Mouse (Mus musculus): ENCODE measurements around the gene Dtnb. TPM values are rescaled to one million over a fixed set of nuclear protein-coding genes. Genes with fewer than 3 reads are reported as not detected.

Dtnb gene
- polyA plus RNA-seq, 1 experiment from 2014 or later: 27.0 TPM

- no peak overlapping the region for H3K4me3 ChIP-seq (ENCODE audit: low read depth, low read length)
- WGBS: 79% methylated on average over 2 of the region's 2 CpGs
- no peak overlapping the region for H3K27ac ChIP-seq (ENCODE audit: low read depth, low read length)
- no peak for ATAC-seq (replicated peaks; ENCODE audit: low FRiP score)
- H3K4me1 ChIP-seq (replicated peaks; ENCODE audit: control insufficient read depth, insufficient read depth, low read length): 0 out of 2 replicates have a peak, but pooled peaks cover 2% of the 10 kb centered on the region
- DNase-seq (ENCODE audit: low spot score): no peak
- H3K27me3 ChIP-seq (replicated peaks; ENCODE audit: control insufficient read depth, insufficient read depth, low read length): no peaks in the 10 kb centered on the region
- no peaks in the 10 kb centered on the region for H3K9me3 ChIP-seq (ENCODE audit: control insufficient read depth, low read length)
- H3K9ac ChIP-seq (ENCODE audit: low read depth, low read length): no peak overlapping the region
- H3K36me3 ChIP-seq (ENCODE audit: control insufficient read depth, insufficient read depth, low read length): no peaks in the 10 kb centered on the region
- no peak overlapping the region for H3K4me2 ChIP-seq
Measured at GRCm38 (mm10) chr12:3771080-3771479, 198.9 kb downstream of the Dtnb start.

GRCm38 (mm10) chr12:3773643-3774042, 201.5 kb downstream of the Dtnb start:
- no peaks in the 10 kb centered on the region for H3K27me3 ChIP-seq (replicated peaks; ENCODE audit: control insufficient read depth, insufficient read depth, low read length)
- ATAC-seq (replicated peaks; ENCODE audit: low FRiP score): no peak
- no peak overlapping the region for H3K4me3 ChIP-seq (ENCODE audit: low read depth, low read length)
- no peak overlapping the region for H3K9ac ChIP-seq (ENCODE audit: low read depth, low read length)
- 82% methylated on average over 3 of the region's 3 CpGs for WGBS
- no peak overlapping the region for H3K27ac ChIP-seq (ENCODE audit: low read depth, low read length)
- DNase-seq (ENCODE audit: low spot score): no peak
- no peaks in the 10 kb centered on the region for H3K9me3 ChIP-seq (ENCODE audit: control insufficient read depth, low read length)
- H3K4me1 ChIP-seq (replicated peaks; ENCODE audit: control insufficient read depth, insufficient read depth, low read length): peaks cover 6% of the 10 kb centered on the region
- H3K36me3 ChIP-seq (ENCODE audit: control insufficient read depth, insufficient read depth, low read length): no peaks in the 10 kb centered on the region
- no peak overlapping the region for H3K4me2 ChIP-seq

GRCm38 (mm10) chr12:3776015-3776414, 203.8 kb downstream of the Dtnb start:
- H3K4me3 ChIP-seq (ENCODE audit: low read depth, low read length): no peak overlapping the region
- H3K4me1 ChIP-seq (replicated peaks; ENCODE audit: control insufficient read depth, insufficient read depth, low read length): peaks cover 21% of the 10 kb centered on the region
- H3K27ac ChIP-seq (ENCODE audit: low read depth, low read length): no peak overlapping the region
- H3K36me3 ChIP-seq (ENCODE audit: control insufficient read depth, insufficient read depth, low read length): no peaks in the 10 kb centered on the region
- ATAC-seq (replicated peaks; ENCODE audit: low FRiP score) (no peak), DNase-seq (ENCODE audit: low spot score) (no peak)
- H3K27me3 ChIP-seq (replicated peaks; ENCODE audit: control insufficient read depth, insufficient read depth, low read length): no peaks in the 10 kb centered on the region
- H3K4me2 ChIP-seq: no peak overlapping the region
- no peaks in the 10 kb centered on the region for H3K9me3 ChIP-seq (ENCODE audit: control insufficient read depth, low read length)
- no peak overlapping the region for H3K9ac ChIP-seq (ENCODE audit: low read depth, low read length)
- WGBS: 85% methylated on average over 2 of the region's 2 CpGs

DNA sequence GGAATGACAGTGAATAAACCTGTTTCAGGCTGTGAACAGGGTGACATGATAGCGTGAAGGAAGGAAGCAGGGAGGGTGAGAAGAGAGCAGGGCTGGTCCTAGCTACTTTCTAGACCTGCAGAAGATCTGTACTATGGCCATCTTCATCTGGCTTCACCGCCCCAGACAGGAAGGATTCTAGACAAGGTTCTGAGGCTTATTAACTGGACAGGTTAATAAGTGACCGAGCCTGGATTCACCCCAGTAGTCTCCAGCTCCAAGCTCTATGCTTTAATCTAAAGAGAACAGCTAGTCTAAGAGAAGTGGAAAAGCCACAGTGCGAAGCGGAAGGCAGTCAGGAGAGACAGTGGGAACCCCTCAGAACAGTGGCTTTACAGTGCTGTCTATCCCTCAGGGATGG, 205.5 kb downstream of the Dtnb start:
- WGBS: 77% methylated on average over 5 of the region's 5 CpGs
- ATAC-seq (replicated peaks; ENCODE audit: low FRiP score) (no peak), DNase-seq (ENCODE audit: low spot score) (no peak)

GRCm38 (mm10) chr12:3778286-3778685, 206.1 kb downstream of the Dtnb start:
- no peaks in the 10 kb centered on the region for H3K36me3 ChIP-seq (ENCODE audit: control insufficient read depth, insufficient read depth, low read length)
- H3K4me1 ChIP-seq (replicated peaks; ENCODE audit: control insufficient read depth, insufficient read depth, low read length): peaks cover 36% of the 10 kb centered on the region
- no peak overlapping the region for H3K4me3 ChIP-seq (ENCODE audit: low read depth, low read length)
- H3K27me3 ChIP-seq (replicated peaks; ENCODE audit: control insufficient read depth, insufficient read depth, low read length): no peaks in the 10 kb centered on the region
- DNase-seq (ENCODE audit: low spot score) (no peak), ATAC-seq (replicated peaks; ENCODE audit: low FRiP score) (no peak)
- H3K9me3 ChIP-seq (ENCODE audit: control insufficient read depth, low read length): no peaks in the 10 kb centered on the region
- H3K9ac ChIP-seq (ENCODE audit: low read depth, low read length): no peak overlapping the region
- no peak overlapping the region for H3K4me2 ChIP-seq
- WGBS: 66% methylated on average over 6 of the region's 6 CpGs
- H3K27ac ChIP-seq (ENCODE audit: low read depth, low read length): no peak overlapping the region; the same call in 1 of the 2 replicates

More for the DNA sequence above, 205.5 kb downstream of the Dtnb start:
- H3K36me3 ChIP-seq (ENCODE audit: control insufficient read depth, insufficient read depth, low read length): no peaks in the 10 kb centered on the region
- peaks cover 32% of the 10 kb centered on the region for H3K4me1 ChIP-seq (replicated peaks; ENCODE audit: control insufficient read depth, insufficient read depth, low read length)
- H3K27me3 ChIP-seq (replicated peaks; ENCODE audit: control insufficient read depth, insufficient read depth, low read length): no peaks in the 10 kb centered on the region
- no peak overlapping the region for H3K9ac ChIP-seq (ENCODE audit: low read depth, low read length)
- no peak overlapping the region for H3K4me2 ChIP-seq
- H3K4me3 ChIP-seq (ENCODE audit: low read depth, low read length): no peak overlapping the region
- no peaks in the 10 kb centered on the region for H3K9me3 ChIP-seq (ENCODE audit: control insufficient read depth, low read length)
- H3K27ac ChIP-seq (ENCODE audit: low read depth, low read length): no peak overlapping the region

GRCm38 (mm10) chr12:3779639-3780038, 207.5 kb downstream of the Dtnb start:
- H3K4me1 ChIP-seq (replicated peaks; ENCODE audit: control insufficient read depth, insufficient read depth, low read length): peaks cover 36% of the 10 kb centered on the region
- ATAC-seq (replicated peaks; ENCODE audit: low FRiP score): no peak
- H3K27ac ChIP-seq (ENCODE audit: low read depth, low read length): no peak overlapping the region
- 49% methylated on average over 2 of the region's 2 CpGs for WGBS
- H3K4me3 ChIP-seq (ENCODE audit: low read depth, low read length): no peak overlapping the region
- H3K27me3 ChIP-seq (replicated peaks; ENCODE audit: control insufficient read depth, insufficient read depth, low read length): no peaks in the 10 kb centered on the region
- H3K36me3 ChIP-seq (ENCODE audit: control insufficient read depth, insufficient read depth, low read length): no peaks in the 10 kb centered on the region
- H3K9ac ChIP-seq (ENCODE audit: low read depth, low read length): no peak overlapping the region
- no peaks in the 10 kb centered on the region for H3K9me3 ChIP-seq (ENCODE audit: control insufficient read depth, low read length)
- H3K4me2 ChIP-seq: no peak overlapping the region
- no peak for DNase-seq (ENCODE audit: low spot score)

DNA sequence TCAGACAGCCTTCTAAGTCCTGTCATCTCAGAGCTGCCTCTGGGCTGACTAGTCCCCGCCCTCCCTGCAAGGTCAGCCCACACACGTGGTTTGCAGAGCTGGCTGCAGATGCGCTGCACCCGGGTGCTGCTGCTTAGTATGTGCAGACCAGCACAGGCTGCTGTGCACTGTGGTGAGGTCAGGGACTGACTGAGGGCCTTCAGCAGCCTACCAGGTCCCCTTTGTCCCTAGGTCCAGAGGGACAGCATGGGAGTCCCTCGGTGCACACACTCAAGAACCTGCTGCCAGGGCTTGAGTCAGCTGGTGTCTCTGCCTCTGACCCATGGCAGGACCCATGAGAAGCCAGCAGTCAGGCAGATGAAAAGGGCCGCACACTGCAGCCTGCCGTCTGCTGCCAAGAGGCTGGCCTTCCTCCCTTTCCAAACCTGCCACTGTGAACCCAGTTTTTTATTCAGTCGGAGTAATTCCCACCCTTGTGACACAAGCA, 208.3 kb downstream of the Dtnb start:
- Histone ChIP-seq H3K4me3 (ENCODE audit: low read depth, low read length) (no peak overlapping the region), H3K36me3 (ENCODE audit: control insufficient read depth, insufficient read depth, low read length) (no peaks in the 10 kb centered on the region), H3K27me3 (replicated peaks; ENCODE audit: control insufficient read depth, insufficient read depth, low read length) (no peaks in the 10 kb centered on the region), H3K9ac (ENCODE audit: low read depth, low read length) (no peak overlapping the region; the same call in 1 of the 2 replicates), H3K4me1 (replicated peaks; ENCODE audit: control insufficient read depth, insufficient read depth, low read length) (peaks cover 43% of the 10 kb centered on the region), H3K27ac (ENCODE audit: low read depth, low read length) (peak overlapping the region; percentile 88), H3K9me3 (ENCODE audit: control insufficient read depth, low read length) (no peaks in the 10 kb centered on the region), H3K4me2 (peak overlapping the region; percentile 12)
- ATAC-seq (replicated peaks; ENCODE audit: low FRiP score) (peak; percentile 67), DNase-seq (ENCODE audit: low spot score) (peak; percentile 64)
- 23% methylated on average over 8 of the region's 8 CpGs for WGBS

DNA sequence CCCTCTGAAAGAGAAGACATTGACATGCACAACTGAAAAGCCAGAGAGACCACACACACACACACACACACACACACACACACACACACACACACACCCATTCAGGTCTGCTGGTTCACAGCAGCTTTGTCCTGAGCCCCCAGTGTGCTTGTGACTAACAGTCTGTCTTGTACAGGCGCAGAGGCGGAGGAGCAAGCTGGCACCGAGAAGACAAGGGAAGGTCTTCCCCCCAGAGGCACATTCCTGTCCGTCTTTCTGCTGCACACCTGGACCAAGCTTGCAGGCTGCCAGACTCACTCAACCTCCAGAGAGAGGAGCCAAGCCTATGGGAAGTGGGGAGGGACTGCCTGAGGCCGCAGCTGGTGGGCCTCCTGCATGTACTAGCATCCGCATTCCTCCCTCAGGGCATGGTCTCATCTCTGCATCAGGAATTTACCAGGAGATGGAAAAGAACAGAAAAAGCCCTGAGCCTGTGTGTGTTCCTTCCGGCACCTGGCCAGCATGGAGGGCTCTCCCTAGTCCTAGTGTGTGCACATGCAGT, 208.8 kb downstream of the Dtnb start:
- no peak for DNase-seq (ENCODE audit: low spot score)
- peak; percentile 40 for ATAC-seq (replicated peaks; ENCODE audit: low FRiP score)
- Histone ChIP-seq H3K4me2 (peak overlapping the region; percentile 45), H3K27me3 (replicated peaks; ENCODE audit: control insufficient read depth, insufficient read depth, low read length) (no peaks in the 10 kb centered on the region), H3K9me3 (ENCODE audit: control insufficient read depth, low read length) (no peaks in the 10 kb centered on the region), H3K4me3 (ENCODE audit: low read depth, low read length) (no peak overlapping the region), H3K4me1 (replicated peaks; ENCODE audit: control insufficient read depth, insufficient read depth, low read length) (peaks cover 43% of the 10 kb centered on the region), H3K9ac (ENCODE audit: low read depth, low read length) (peak overlapping the region; percentile 31; the same call in 1 of the 2 replicates), H3K27ac (ENCODE audit: low read depth, low read length) (peak overlapping the region; percentile 88), H3K36me3 (ENCODE audit: control insufficient read depth, insufficient read depth, low read length) (no peaks in the 10 kb centered on the region)
- 40% methylated on average over 7 of the region's 7 CpGs for WGBS

GRCm38 (mm10) chr12:3781482-3781881, 209.3 kb downstream of the Dtnb start:
- Histone ChIP-seq H3K9me3 (ENCODE audit: control insufficient read depth, low read length) (no peaks in the 10 kb centered on the region), H3K4me3 (ENCODE audit: low read depth, low read length) (no peak overlapping the region), H3K4me2 (peak overlapping the region; percentile 45), H3K27me3 (replicated peaks; ENCODE audit: control insufficient read depth, insufficient read depth, low read length) (no peaks in the 10 kb centered on the region), H3K4me1 (replicated peaks; ENCODE audit: control insufficient read depth, insufficient read depth, low read length) (peaks cover 43% of the 10 kb centered on the region), H3K36me3 (ENCODE audit: control insufficient read depth, insufficient read depth, low read length) (no peaks in the 10 kb centered on the region), H3K9ac (ENCODE audit: low read depth, low read length) (peak overlapping the region; percentile 31; the same call in 1 of the 2 replicates), H3K27ac (ENCODE audit: low read depth, low read length) (peak overlapping the region; percentile 88)
- DNase-seq (ENCODE audit: low spot score) (peak; percentile 93), ATAC-seq (replicated peaks; ENCODE audit: low FRiP score) (peak; percentile 87)
- 4% methylated on average over 8 of the region's 8 CpGs for WGBS

Measured in liver, embryonic 11.5 days (tissue).